In genomic region chr4:63570208-63570781, GRCm38 (mm10) we compare ENCODE assay signal across 14 mouse cellular contexts. TPM values are rescaled to one million over a fixed set of nuclear protein-coding genes. Genes with fewer than 3 reads are reported as not detected.
A peak's percentile ranks its signal among the peaks of the same experiment; 100 is the strongest.
DNase-seq lines count a peak whose midpoint lies in the region; ATAC-seq and TF ChIP-seq lines count a peak whose summit lies in the region.
"Had no signal": no experiment of that assay in that cellular context is flagged by ENCODE, and none has a peak within 500 bp of the region (broad histone marks: within the 10 kb centered on the region; RNA-seq: fewer than 3 reads in every experiment).

No protein-coding gene starts in this region.

- ATAC-seq in lung, embryonic 15.5 days (ENCODE audit: borderline replicate concordance, extremely low read depth, low FRiP score, low TSS enrichment): no peak
- ATAC-seq in lung, postnatal 0 days: no peak
- no peak for ATAC-seq in hindbrain, embryonic 15.5 days (ENCODE audit: low FRiP score, low read depth)
- peak; percentile 32; the same call in 1 of the 2 replicates for ATAC-seq in midbrain, embryonic 15.5 days (replicated peaks)

- no peak overlapping the region for H3K9ac ChIP-seq in lung, embryonic 15.5 days
- no peak overlapping the region for H3K9ac ChIP-seq in lung, postnatal 0 days (replicated peaks; ENCODE audit: low read depth)
- no peak overlapping the region for H3K9ac ChIP-seq in hindbrain, embryonic 15.5 days
- H3K9ac ChIP-seq in midbrain, embryonic 15.5 days: no peak overlapping the region
- H3K9ac ChIP-seq: limb, embryonic 15.5 days had no signal

- no peak overlapping the region for H3K4me3 ChIP-seq in lung, embryonic 15.5 days
- H3K4me3 ChIP-seq in lung, postnatal 0 days (ENCODE audit: low read depth, low read length): no peak overlapping the region
- H3K4me3 ChIP-seq in hindbrain, embryonic 15.5 days: no peak overlapping the region
- no peak overlapping the region for H3K4me3 ChIP-seq in midbrain, embryonic 15.5 days
- H3K4me3 ChIP-seq: limb, embryonic 15.5 days had no signal

- no peaks in the 10 kb centered on the region for H3K27me3 ChIP-seq in lung, embryonic 15.5 days
- no peaks in the 10 kb centered on the region for H3K27me3 ChIP-seq in lung, postnatal 0 days (replicated peaks; ENCODE audit: insufficient read depth, low read length)
- H3K27me3 ChIP-seq in hindbrain, embryonic 15.5 days: no peaks in the 10 kb centered on the region
- no peaks in the 10 kb centered on the region for H3K27me3 ChIP-seq in midbrain, embryonic 15.5 days (replicated peaks)
- H3K27me3 ChIP-seq: limb, embryonic 15.5 days had no signal

- H3K9me3 ChIP-seq in lung, embryonic 15.5 days: no peaks in the 10 kb centered on the region
- H3K9me3 ChIP-seq in lung, postnatal 0 days (ENCODE audit: low read length): no peaks in the 10 kb centered on the region
- H3K9me3 ChIP-seq in hindbrain, embryonic 15.5 days: no peaks in the 10 kb centered on the region
- no peaks in the 10 kb centered on the region for H3K9me3 ChIP-seq in midbrain, embryonic 15.5 days
- H3K9me3 ChIP-seq: limb, embryonic 15.5 days had no signal

- H3K4me2 ChIP-seq in lung, embryonic 15.5 days: no peak overlapping the region
- no peak overlapping the region for H3K4me2 ChIP-seq in lung, postnatal 0 days (replicated peaks; ENCODE audit: low read depth, low read length)
- H3K4me2 ChIP-seq in hindbrain, embryonic 15.5 days: no peak overlapping the region
- no peak overlapping the region for H3K4me2 ChIP-seq in midbrain, embryonic 15.5 days
- H3K4me2 ChIP-seq: limb, embryonic 15.5 days had no signal

- TF ChIP-seq CTCF in lung, postnatal 0 days (IDR thresholded peaks at IDR 0.05): no peak

- H3K36me3 ChIP-seq in lung, embryonic 15.5 days: peaks cover 3% of the 10 kb centered on the region; the same call in 1 of the 2 replicates
- no peaks in the 10 kb centered on the region for H3K36me3 ChIP-seq in lung, postnatal 0 days (ENCODE audit: insufficient read depth, low read length)
- H3K36me3 ChIP-seq in hindbrain, embryonic 15.5 days: no peaks in the 10 kb centered on the region
- no peaks in the 10 kb centered on the region for H3K36me3 ChIP-seq in midbrain, embryonic 15.5 days (replicated peaks)

- H3K4me1 ChIP-seq in lung, embryonic 15.5 days: 0 out of 2 replicates have a peak, but pooled peaks cover 8% of the 10 kb centered on the region
- no peaks in the 10 kb centered on the region; the same call in 1 of the 2 replicates for H3K4me1 ChIP-seq in lung, postnatal 0 days (ENCODE audit: insufficient read depth, low read depth, low read length)
- peaks cover 11% of the 10 kb centered on the region; the same call in 1 of the 2 replicates for H3K4me1 ChIP-seq in hindbrain, embryonic 15.5 days (replicated peaks)
- peaks cover 12% of the 10 kb centered on the region; the same call in 1 of the 2 replicates for H3K4me1 ChIP-seq in midbrain, embryonic 15.5 days

- peak overlapping the region; percentile 25; the same call in 1 of the 2 replicates for H3K27ac ChIP-seq in lung, embryonic 15.5 days
- H3K27ac ChIP-seq in lung, postnatal 0 days (ENCODE audit: low read length): no peak overlapping the region
- peak overlapping the region; percentile 12; the same call in 1 of the 2 replicates for H3K27ac ChIP-seq in hindbrain, embryonic 15.5 days (replicated peaks)
- peak overlapping the region; percentile 28; the same call in 1 of the 2 replicates for H3K27ac ChIP-seq in midbrain, embryonic 15.5 days
- H3K27ac ChIP-seq: limb, embryonic 15.5 days had no signal

- no peak for TF ChIP-seq EP300 in lung, postnatal 0 days (IDR thresholded peaks at IDR 0.05)

- peak; percentile 49 for DNase-seq in adrenal gland, adult 2 months
- no peak for DNase-seq in adrenal gland, adult 18-20 months (ENCODE audit: low spot score in 2 of 2)
- DNase-seq in lung, postnatal 0 days (ENCODE audit: low spot score): no peak
- DNase-seq in right cerebral cortex, postnatal 10 days (ENCODE audit: low spot score in 2 of 2): no peak
- no peak for DNase-seq in right cerebral cortex, postnatal 4 days
- DNase-seq: lung, postnatal 10 days had no signal

- 32% methylated on average over 7 of the region's 7 CpGs for WGBS in lung, embryonic 15.5 days
- WGBS in lung, postnatal 0 days: 31% methylated on average over 7 of the region's 7 CpGs
- WGBS in hindbrain, embryonic 15.5 days: 16% methylated on average over 7 of the region's 7 CpGs
- 22% methylated on average over 7 of the region's 7 CpGs for WGBS in midbrain, embryonic 15.5 days

RNA-seq across cellular contexts. Expression of gene Tmem268, which starts 11.7 kb away (rescaled TPM):
- 10 to 100 TPM; 10.4 to 12.6 TPM for total RNA-seq in adrenal gland, adult 2 months (2021)
- 7.5 and 7.7 TPM in 2 replicates for polyA plus RNA-seq in adrenal gland, adult 2 months (2012; rRNA removed)
- total RNA-seq in adrenal gland, adult 18-20 months (2021): 10 to 100 TPM in 1 of 2 experiments, 1 to 10 TPM in 1; 8.9 to 14.8 TPM
- 9.0 and 9.8 TPM in 2 replicates for polyA plus RNA-seq in lung, embryonic 15.5 days (2015; fragmentation: Nextera tagmentation; extraction: Ambion mirVana)
- polyA plus RNA-seq in lung, postnatal 0 days (2015; fragmentation: Nextera tagmentation; extraction: Ambion mirVana): 10.9 and 11.6 TPM in 2 replicates
- polyA plus RNA-seq in hindbrain, embryonic 15.5 days (2015; fragmentation: Nextera tagmentation; extraction: Ambion mirVana): 3.3 and 4.1 TPM in 2 replicates
- polyA plus RNA-seq in midbrain, embryonic 15.5 days (2015; fragmentation: Nextera tagmentation; extraction: Ambion mirVana): 3.7 and 4.7 TPM in 2 replicates

RNA-seq across cellular contexts. Expression of gene Atp6v1g1, which starts 25.7 kb away (rescaled TPM):
- 100 to 1,000 TPM; 166 to 207 TPM for total RNA-seq in adrenal gland, adult 2 months (2021)
- polyA plus RNA-seq in adrenal gland, adult 2 months (2012; rRNA removed): 21.2 and 22.1 TPM in 2 replicates
- total RNA-seq in adrenal gland, adult 18-20 months (2021): 100 to 1,000 TPM; 182 to 188 TPM
- polyA plus RNA-seq in lung, embryonic 15.5 days (2015; fragmentation: Nextera tagmentation; extraction: Ambion mirVana): 265 and 273 TPM in 2 replicates
- polyA plus RNA-seq in lung, postnatal 0 days (2015; fragmentation: Nextera tagmentation; extraction: Ambion mirVana): 364 and 369 TPM in 2 replicates
- 392 and 404 TPM in 2 replicates for polyA plus RNA-seq in hindbrain, embryonic 15.5 days (2015; fragmentation: Nextera tagmentation; extraction: Ambion mirVana)
- polyA plus RNA-seq in midbrain, embryonic 15.5 days (2015; fragmentation: Nextera tagmentation; extraction: Ambion mirVana): 409 and 410 TPM in 2 replicates

RNA-seq across cellular contexts. Expression of gene Gm11213, which starts 34.8 kb away (rescaled TPM):
- total RNA-seq in adrenal gland, adult 2 months (2021): not detected
- polyA plus RNA-seq in adrenal gland, adult 2 months (2012; rRNA removed): not detected in 2 replicates
- not detected for total RNA-seq in adrenal gland, adult 18-20 months (2021)
- not detected in 2 replicates for polyA plus RNA-seq in lung, embryonic 15.5 days (2015; fragmentation: Nextera tagmentation; extraction: Ambion mirVana)
- polyA plus RNA-seq in lung, postnatal 0 days (2015; fragmentation: Nextera tagmentation; extraction: Ambion mirVana): not detected in 2 replicates
- not detected in 2 replicates for polyA plus RNA-seq in hindbrain, embryonic 15.5 days (2015; fragmentation: Nextera tagmentation; extraction: Ambion mirVana)
- not detected in 2 replicates for polyA plus RNA-seq in midbrain, embryonic 15.5 days (2015; fragmentation: Nextera tagmentation; extraction: Ambion mirVana)
- total RNA-seq: hematopoietic stem cell, adult 5-6 weeks; layer of hippocampus, postnatal 14 days had no signal
- polyA plus RNA-seq: cortical plate, adult 2 months; kidney, embryonic 16.5 days; limb, embryonic 15.5 days had no signal

RNA-seq across cellular contexts. Expression of gene Tex48, which starts 51.9 kb away (rescaled TPM):
- not detected for total RNA-seq in adrenal gland, adult 2 months (2021)
- not detected in 2 replicates for polyA plus RNA-seq in adrenal gland, adult 2 months (2012; rRNA removed)
- not detected for total RNA-seq in adrenal gland, adult 18-20 months (2021)
- not detected in 2 replicates for polyA plus RNA-seq in lung, embryonic 15.5 days (2015; fragmentation: Nextera tagmentation; extraction: Ambion mirVana)
- polyA plus RNA-seq in lung, postnatal 0 days (2015; fragmentation: Nextera tagmentation; extraction: Ambion mirVana): not detected in 2 replicates
- polyA plus RNA-seq in hindbrain, embryonic 15.5 days (2015; fragmentation: Nextera tagmentation; extraction: Ambion mirVana): not detected in 2 replicates
- not detected in 2 replicates for polyA plus RNA-seq in midbrain, embryonic 15.5 days (2015; fragmentation: Nextera tagmentation; extraction: Ambion mirVana)
- total RNA-seq: hematopoietic stem cell, adult 5-6 weeks; layer of hippocampus, postnatal 14 days had no signal
- polyA plus RNA-seq: cortical plate, adult 2 months; kidney, embryonic 16.5 days; limb, embryonic 15.5 days had no signal

Comparison
In these comparisons a context has a peak if more than half of its experiments do, and no peak if none do; other contexts are left out.
1. RNA of gene Atp6v1g1, which starts 25.7 kb away (polyA plus RNA-seq): 409 to 410 TPM in midbrain, embryonic 15.5 days, 392 to 404 TPM in hindbrain, embryonic 15.5 days, 364 to 369 TPM in lung, postnatal 0 days and 265 to 273 TPM in lung, embryonic 15.5 days; 21.2 to 22.1 TPM in adrenal gland, adult 2 months; every median in the first group is over 10 times any median in the second.